Mouse (Mus musculus) hindbrain, embryonic 16.5 days (tissue): ENCODE results near the gene Wrap53. TPM values are rescaled to one million over a fixed set of nuclear protein-coding genes. Genes with fewer than 3 reads are reported as not detected.
"Not testable (repeated sequence)": the region's sequence is repeated elsewhere in the genome, so short reads cannot be mapped to it uniquely, and the experiment has no call there.

Source experiments
- ATAC-seq: fragments of 200-750 bp; cut with Nextera tagmentation; 2 replicates; pipeline ENCODE4 v1.8.0; 2017; ENCODE audit warnings: moderate TSS enrichment, moderate library complexity
- H3K27ac ChIP-seq: fragments of 300-500 bp; sonication (generic); 2 replicates; pipeline ENCODE4 v1.5.1; 2014; ENCODE audit warnings: low read depth, mild to moderate bottlenecking, control low read depth, low read length, moderate library complexity
- H3K27me3 ChIP-seq: fragments of 300-500 bp; sonication (generic); replicated peaks from 2 replicates; pipeline ENCODE4 v1.6.1; 2014; ENCODE audit warnings: low read length; ENCODE audit not compliant: control insufficient read depth, insufficient read depth
- H3K36me3 ChIP-seq: fragments of 300-500 bp; sonication (generic); 2 replicates; pipeline ENCODE4 v1.6.1; 2014; ENCODE audit warnings: mild to moderate bottlenecking, low read length, moderate library complexity, mixed read lengths; ENCODE audit not compliant: control insufficient read depth, insufficient read depth
- H3K4me1 ChIP-seq: fragments of 300-500 bp; sonication (generic); 2 replicates; pipeline ENCODE4 v1.6.1; 2014; ENCODE audit warnings: low read depth, low read length; ENCODE audit not compliant: control insufficient read depth, insufficient read depth
- H3K4me2 ChIP-seq: fragments of 300-500 bp; sonication (generic); 2 replicates; pipeline ENCODE4 v1.6.1; 2014; ENCODE audit warnings: mild to moderate bottlenecking, low read length, control low read depth, moderate library complexity
- H3K4me3 ChIP-seq: fragments of 300-500 bp; sonication (generic); 2 replicates; pipeline ENCODE4 v1.5.1; 2014; ENCODE audit warnings: mild to moderate bottlenecking, low read length, control low read depth, moderate library complexity
- H3K9ac ChIP-seq: fragments of 300-500 bp; sonication (generic); 2 replicates; pipeline ENCODE4 v1.6.1; 2014; ENCODE audit warnings: low read depth, mild to moderate bottlenecking, control low read depth, low read length, moderate library complexity
- H3K9me3 ChIP-seq: fragments of 300-500 bp; sonication (generic); 2 replicates; pipeline ENCODE4 v1.6.1; 2014; ENCODE audit warnings: mild to moderate bottlenecking, low read length, moderate library complexity; ENCODE audit not compliant: control insufficient read depth
- WGBS: fragments of 180-500 bp; shearing (Covaris S2); extraction: QIAGEN DNeasy Blood & Tissue Kit; methylation state at CpG from one replicate; pipeline ENCODE4 v1.1.7; 2014; 5-methylcytosine and 5-hydroxymethylcytosine counted together
- polyA plus RNA-seq: library from polyadenylated mRNA; unstranded; fragments of >200 nt; fragmentation: Nextera tagmentation; extraction: Ambion mirVana; gene quantifications from 2 replicates; pipeline ENCODE4 v1.2.1, GENCODE M21; 2015

The Wrap53 gene
- polyA plus RNA-seq, result 18.2 and 20.1 TPM in 2 replicates

DNA sequence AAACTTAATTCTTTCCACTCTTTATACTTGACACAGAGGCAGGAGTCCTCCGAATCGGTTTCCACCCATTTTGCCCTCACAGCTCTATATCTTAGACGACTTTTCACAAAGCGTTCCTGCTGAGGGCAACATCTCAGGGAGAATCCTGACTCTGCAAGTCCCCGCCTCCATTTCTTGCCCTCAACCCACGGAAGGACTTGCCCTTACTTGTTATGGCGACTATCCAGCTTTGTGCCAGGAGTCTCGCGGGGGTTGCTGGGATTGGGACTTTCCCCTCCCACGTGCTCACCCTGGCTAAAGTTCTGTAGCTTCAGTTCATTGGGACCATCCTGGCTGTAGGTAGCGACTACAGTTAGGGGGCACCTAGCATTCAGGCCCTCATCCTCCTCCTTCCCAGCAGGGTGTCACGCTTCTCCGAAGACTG lies at the start of gene Wrap53, which contains the start of gene Trp53:
Wrap53 (minus strand) TSS at position 165 of the 424 bp plus-strand sequence.
Trp53 (plus strand) TSS at position 269 of the 424 bp plus-strand sequence.
- peaks cover 24% of the 10 kb centered on the region for H3K4me1 ChIP-seq
- H3K27ac ChIP-seq, result peak within 1 kb of the TSS; percentile 89
- H3K4me3 ChIP-seq, result peak within 1 kb of the TSS; percentile 62
- no peaks in the 10 kb centered on the region for H3K9me3 ChIP-seq
- no peaks in the 10 kb centered on the region for H3K27me3 ChIP-seq
- H3K9ac ChIP-seq, result peak within 1 kb of the TSS; percentile 67
- under 1% methylated on average over 13 of the region's 13 CpGs for WGBS
- peak within 1 kb of the TSS; percentile 84 for H3K4me2 ChIP-seq
- no peaks in the 10 kb centered on the region for H3K36me3 ChIP-seq
- ATAC-seq, result peak; percentile 60

DNA sequence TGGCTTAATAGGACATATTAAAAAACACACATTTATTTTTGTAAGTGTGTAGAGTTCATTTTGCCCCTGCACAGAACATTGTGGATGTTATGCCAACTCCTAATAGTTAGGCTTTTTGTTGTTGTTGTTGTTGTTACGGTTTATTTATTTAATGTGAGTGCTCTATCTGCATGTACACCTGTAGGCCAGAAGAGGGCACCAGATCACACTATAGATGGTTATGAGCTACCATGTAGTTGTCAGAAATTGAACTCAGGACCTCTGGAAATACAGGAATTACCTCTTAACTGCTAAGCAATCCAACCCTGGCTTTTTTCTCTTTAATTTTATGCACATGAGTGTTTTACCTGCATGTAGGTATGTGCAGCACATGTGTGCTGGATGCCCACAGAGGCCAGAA lies 49.7 kb upstream of the Wrap53 start:
- 52% methylated on average over 1 of the region's 1 CpGs for WGBS
- H3K4me2 ChIP-seq, result no peak overlapping the region
- H3K9me3 ChIP-seq, result no peaks in the 10 kb centered on the region
- H3K4me1 ChIP-seq, result peaks cover 15% of the 10 kb centered on the region
- no peak overlapping the region for H3K4me3 ChIP-seq
- H3K9ac ChIP-seq, result no peak overlapping the region
- ATAC-seq, result no peak
- H3K36me3 ChIP-seq, result no peaks in the 10 kb centered on the region
- H3K27ac ChIP-seq, result no peak overlapping the region
- no peaks in the 10 kb centered on the region for H3K27me3 ChIP-seq

DNA sequence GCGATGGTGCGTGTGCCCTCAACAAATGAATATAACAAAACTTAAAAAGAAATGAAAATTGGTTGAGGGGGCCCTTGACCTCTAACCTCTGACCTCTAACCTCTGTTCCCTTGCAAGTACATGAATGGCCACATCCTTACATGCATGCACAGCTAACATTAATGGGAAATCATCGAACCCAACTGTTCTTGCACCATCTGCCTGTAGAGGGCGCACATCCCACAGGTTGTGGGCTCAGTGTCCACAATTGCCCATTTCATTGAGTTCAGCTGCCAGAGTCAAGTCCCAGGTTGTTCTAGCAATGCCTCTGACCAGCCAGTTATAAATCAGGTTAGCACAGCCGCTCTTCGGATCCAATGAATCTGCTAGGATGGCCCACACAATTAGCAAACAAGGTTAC lies 48.2 kb upstream of the Wrap53 start:
- Histone ChIP-seq H3K27me3 (no peaks in the 10 kb centered on the region), H3K4me3 (no peak overlapping the region), H3K36me3 (no peaks in the 10 kb centered on the region), H3K4me1 (peaks cover 3% of the 10 kb centered on the region; the same call in 1 of the 2 replicates), H3K9ac (no peak overlapping the region), H3K4me2 (no peak overlapping the region), H3K9me3 (no peaks in the 10 kb centered on the region), H3K27ac (no peak overlapping the region)
- ATAC-seq, result no peak
- 38% methylated on average over 6 of the region's 6 CpGs for WGBS

DNA sequence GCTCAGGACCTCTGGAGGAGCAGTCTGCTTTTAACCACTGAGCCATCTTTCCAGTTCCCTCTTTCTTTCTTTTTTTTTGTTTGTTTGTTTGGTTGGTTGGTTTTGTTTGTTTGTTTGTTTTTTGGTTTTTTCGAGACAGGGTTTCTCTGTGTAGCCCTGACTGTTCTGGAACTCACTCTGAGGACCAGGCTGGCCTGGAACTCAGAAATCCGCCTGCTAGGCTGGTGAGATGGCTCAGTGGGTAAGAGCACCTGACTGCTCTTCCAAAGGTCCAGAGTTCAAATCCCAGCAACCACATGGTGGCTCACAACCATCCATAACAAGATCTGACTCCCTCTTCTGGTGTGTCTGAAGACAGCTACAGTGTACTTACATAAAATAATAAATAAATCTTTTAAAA lies 44.3 kb upstream of the Wrap53 start:
- not testable (repeated sequence) for H3K4me1 ChIP-seq, H3K4me2 ChIP-seq, ATAC-seq, H3K9ac ChIP-seq, H3K27me3 ChIP-seq, H3K27ac ChIP-seq, H3K4me3 ChIP-seq, H3K36me3 ChIP-seq, H3K9me3 ChIP-seq
- 93% methylated on average over 2 of the region's 2 CpGs for WGBS

DNA sequence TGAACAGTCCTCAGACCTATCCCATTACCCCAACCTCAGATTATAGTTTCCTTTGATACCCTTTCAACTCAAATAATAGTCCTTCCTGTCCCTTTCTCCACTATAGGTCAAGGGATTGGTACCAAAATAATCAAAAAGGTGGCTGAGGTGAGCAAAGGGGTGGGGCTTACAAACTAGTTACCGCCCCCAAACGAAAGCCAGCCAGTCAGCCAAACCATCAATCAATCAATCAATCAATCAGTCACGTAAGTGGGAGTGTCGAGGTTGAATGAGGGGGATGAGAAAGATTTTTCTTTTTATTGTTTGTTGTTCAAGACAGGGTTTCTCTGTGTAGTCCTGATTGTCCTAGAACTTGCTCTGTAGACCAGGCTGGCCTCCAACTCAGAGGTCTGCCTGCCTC lies 43.0 kb upstream of the Wrap53 start:
- no peak overlapping the region; the same call in 1 of the 2 replicates for H3K9ac ChIP-seq
- no peak overlapping the region; the same call in 1 of the 2 replicates for H3K4me3 ChIP-seq
- no peaks in the 10 kb centered on the region for H3K36me3 ChIP-seq
- peak overlapping the region; percentile 83 for H3K4me2 ChIP-seq
- H3K9me3 ChIP-seq, result no peaks in the 10 kb centered on the region
- no peak for ATAC-seq
- peaks cover 9% of the 10 kb centered on the region for H3K4me1 ChIP-seq
- no peaks in the 10 kb centered on the region for H3K27me3 ChIP-seq
- H3K27ac ChIP-seq, result no peak overlapping the region
- 62% methylated on average over 4 of the region's 4 CpGs for WGBS

DNA sequence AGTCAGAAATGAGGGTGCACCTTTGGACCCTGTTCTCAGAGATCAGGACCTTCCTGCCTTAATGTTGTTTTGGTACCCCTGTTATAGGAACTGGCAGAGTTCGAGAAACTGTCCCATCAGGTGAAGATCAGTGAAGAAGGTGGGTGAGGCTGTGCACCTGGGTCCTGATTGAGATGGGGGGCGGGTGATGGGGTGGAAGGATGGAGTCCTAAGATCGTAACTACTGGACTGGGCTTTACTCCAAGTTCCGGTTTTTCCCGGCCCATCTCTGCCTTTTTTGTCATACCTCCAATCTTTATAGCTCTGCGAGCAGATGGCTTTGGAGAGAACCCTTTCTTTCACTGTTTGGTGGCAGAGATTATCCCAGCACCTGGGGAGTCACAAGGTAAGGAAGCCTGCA lies 42.4 kb upstream of the Wrap53 start:
- Histone ChIP-seq H3K27me3 (no peaks in the 10 kb centered on the region), H3K4me3 (peak overlapping the region; percentile 59), H3K4me1 (peaks cover 9% of the 10 kb centered on the region), H3K36me3 (no peaks in the 10 kb centered on the region), H3K27ac (peak overlapping the region; percentile 81), H3K9me3 (no peaks in the 10 kb centered on the region), H3K4me2 (peak overlapping the region; percentile 83), H3K9ac (peak overlapping the region; percentile 80)
- peak; percentile 32 for ATAC-seq
- WGBS, result 34% methylated on average over 6 of the region's 6 CpGs

DNA sequence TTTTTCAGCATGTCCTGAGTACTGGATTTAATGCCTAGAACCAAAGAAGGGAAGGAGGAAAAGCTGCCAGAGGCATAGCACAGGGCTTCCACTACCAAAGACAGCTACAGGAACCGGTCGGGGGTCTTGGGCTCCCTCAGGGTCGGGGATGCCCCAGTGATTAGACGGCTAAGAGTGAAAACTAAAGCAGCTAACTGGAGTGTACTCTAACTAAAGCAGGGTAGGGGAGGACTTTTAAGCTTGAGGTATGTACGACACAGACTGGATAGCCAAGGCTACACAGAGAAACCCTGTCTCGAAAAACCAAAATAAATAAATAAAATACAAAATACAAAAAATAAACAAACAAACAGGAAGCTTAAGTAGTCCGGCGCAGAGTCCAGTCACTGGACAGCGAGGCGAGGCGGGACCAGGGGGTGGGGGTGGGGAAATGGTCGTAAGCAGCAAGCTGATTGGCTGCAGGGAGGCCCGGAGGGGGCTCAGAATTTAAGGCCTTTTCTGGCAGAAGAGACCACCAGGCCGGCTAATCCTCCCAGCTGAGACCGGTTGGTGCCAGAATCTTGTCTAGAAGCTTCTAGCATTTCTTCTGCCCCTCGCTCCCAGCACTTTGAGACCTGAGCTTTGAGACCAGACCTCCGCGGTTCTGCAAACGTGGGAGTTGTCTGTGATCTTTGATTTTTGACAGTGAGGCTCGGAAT lies 41.7 kb upstream of the Wrap53 start, which contains the start of gene Sat2:
Sat2 (plus strand) TSS at position 454 of the 698 bp plus-strand sequence.
- Histone ChIP-seq H3K9me3 (no peaks in the 10 kb centered on the region), H3K9ac (peak within 1 kb of the TSS; percentile 80), H3K27ac (peak within 1 kb of the TSS; percentile 81), H3K4me3 (peak within 1 kb of the TSS; percentile 59), H3K4me2 (peak within 1 kb of the TSS; percentile 83), H3K4me1 (peaks cover 9% of the 10 kb centered on the region), H3K36me3 (no peaks in the 10 kb centered on the region), H3K27me3 (no peaks in the 10 kb centered on the region)
- ATAC-seq, result peak; percentile 92
- 0% methylated on average over 20 of the region's 20 CpGs for WGBS

DNA sequence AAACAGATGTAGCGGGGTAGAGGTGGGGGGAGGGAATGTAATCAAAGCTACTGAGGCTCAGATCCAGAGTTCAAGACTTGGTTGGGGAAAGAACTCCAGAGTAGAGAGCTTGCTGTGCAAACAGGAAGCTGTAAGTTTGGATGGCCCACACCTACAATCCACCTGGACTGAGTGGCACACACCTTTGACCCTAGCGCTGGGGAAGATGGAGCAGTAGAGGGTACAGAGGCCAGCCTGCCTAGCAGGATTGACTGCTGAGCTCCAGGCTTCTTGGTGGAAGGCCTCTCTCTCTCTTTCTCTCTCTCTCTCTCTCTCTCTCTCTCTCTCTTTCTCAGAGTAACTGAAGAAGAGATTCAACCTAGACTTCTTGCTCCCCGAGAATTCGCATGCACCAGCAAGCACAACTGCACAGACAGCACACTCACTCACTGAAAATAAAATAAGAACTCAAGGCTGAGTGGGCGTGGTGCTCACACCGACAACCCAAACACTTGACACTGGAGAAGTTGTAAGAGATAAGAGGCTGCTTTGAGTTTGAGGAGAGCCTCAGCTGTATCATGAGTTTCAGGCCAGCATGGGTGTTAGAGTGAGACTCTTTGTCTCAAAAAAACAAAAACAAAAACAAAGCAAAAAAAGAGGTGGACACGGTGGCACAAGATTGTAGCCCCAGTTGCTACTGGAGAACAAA lies 40.5 kb upstream of the Wrap53 start:
- no peak for ATAC-seq
- Histone ChIP-seq H3K27ac (no peak overlapping the region), H3K36me3 (no peaks in the 10 kb centered on the region), H3K9me3 (no peaks in the 10 kb centered on the region), H3K4me2 (no peak overlapping the region), H3K9ac (no peak overlapping the region), H3K4me1 (peaks cover 9% of the 10 kb centered on the region), H3K27me3 (no peaks in the 10 kb centered on the region), H3K4me3 (no peak overlapping the region)
- 88% methylated on average over 7 of the region's 7 CpGs for WGBS

DNA sequence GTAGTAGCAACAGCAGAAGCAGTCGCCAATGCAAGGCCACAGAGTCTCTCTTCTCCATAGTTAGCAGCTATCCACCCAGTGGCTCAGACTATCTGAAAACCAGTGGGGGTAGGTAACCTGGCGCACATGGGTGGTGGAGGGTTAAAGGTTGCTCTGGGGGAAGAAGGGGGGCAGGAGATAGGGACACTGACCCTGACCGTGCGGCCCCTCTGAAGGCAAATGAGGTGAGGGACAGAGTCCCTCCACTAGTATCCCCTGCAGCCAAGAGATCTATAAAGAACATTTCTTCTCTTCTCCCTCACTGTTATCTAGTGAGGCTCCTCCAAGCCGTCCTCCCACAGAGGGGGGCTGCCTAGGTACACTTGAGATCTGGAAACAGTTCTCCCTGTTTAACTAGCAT lies 37.8 kb upstream of the Wrap53 start, which contains the start of gene Shbg:
Shbg (minus strand) TSS at position 101 of the 400 bp plus-strand sequence.
- Histone ChIP-seq H3K9me3 (no peaks in the 10 kb centered on the region), H3K4me1 (peaks cover 7% of the 10 kb centered on the region), H3K27me3 (no peaks in the 10 kb centered on the region), H3K4me2 (no peak within 1 kb of the TSS), H3K36me3 (no peaks in the 10 kb centered on the region), H3K27ac (no peak within 1 kb of the TSS), H3K4me3 (no peak within 1 kb of the TSS), H3K9ac (no peak within 1 kb of the TSS)
- WGBS, result 83% methylated on average over 5 of the region's 5 CpGs
- ATAC-seq, result no peak
